Mouse (Mus musculus) gastrocnemius, adult 18-20 months (tissue): ENCODE measurements around the gene Plcz1. TPM values are rescaled to one million over a fixed set of nuclear protein-coding genes. Genes with fewer than 3 reads are reported as not detected.

Experiments used
- DNase-seq: peaks from one replicate; pipeline ENCODE4 v3.0.0; 2021; ENCODE audit warnings: low spot score
- total RNA-seq, 2 experiments: library from RNA; stranded (reverse); gene quantifications; 2 replicates each; pipeline ENCODE4 v1.2.3; 2021

Plcz1 gene
- total RNA-seq, 2 experiments from 2014 or later = not detected

- no peak for DNase-seq
Observed at GRCm38 (mm10) chr6:139947106-139947879, 94.0 kb downstream of the Plcz1 start.

Other genes with a start within 250 kb of the Plcz1 start
- not detected for gene Capza3, start 205 bp downstream of the Plcz1 start, total RNA-seq